Mouse (Mus musculus) neutrophil, adult 65 days (primary cell): ENCODE data around the gene Clpsl2. TPM values are rescaled to one million over a fixed set of nuclear protein-coding genes. Genes with fewer than 3 reads are reported as not detected.

ENCODE experiments used
- total RNA-seq: library from RNA; stranded (reverse); gene quantifications from 2 replicates; pipeline ENCODE4 v1.2.4, GENCODE M21; 2023

Clpsl2 gene
- total RNA-seq, result not detected in 2 replicates

GRCm38 (mm10) chr17:28549111-28549510, at the start of gene Clpsl2:
Clpsl2 (plus strand) TSS chr17:28549411.

GRCm38 (mm10) chr17:28517441-28517955, 31.7 kb upstream of the Clpsl2 start, which contains the start of gene Fkbp5:
Fkbp5 (minus strand) TSS chr17:28517527.

GRCm38 (mm10) chr17:28530506-28530905, 18.7 kb upstream of the Clpsl2 start, which contains the start of gene Armc12:
Armc12 (plus strand) TSS chr17:28530806.

DNA sequence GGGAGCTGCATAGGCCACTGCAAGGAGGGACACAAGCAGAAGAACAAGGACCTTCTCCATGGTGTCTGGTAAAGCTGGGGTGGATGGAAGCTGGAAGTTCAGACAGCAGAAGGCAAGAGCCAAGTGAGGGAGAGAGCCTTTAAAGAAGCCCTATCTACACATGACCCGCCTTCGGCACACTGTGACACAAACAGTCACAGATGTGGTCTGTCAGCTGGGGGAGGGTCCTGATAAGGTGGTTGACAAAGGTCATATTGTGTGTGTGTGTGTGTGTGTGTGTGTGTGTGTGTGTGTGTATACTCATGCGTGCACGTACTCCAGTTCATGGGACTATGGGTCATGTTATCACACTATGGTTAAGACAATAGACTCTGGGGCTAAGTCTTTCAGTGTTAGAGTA, 11.4 kb downstream of the Clpsl2 start, which contains the start of gene Clps:
Gene Clps (minus strand): TSS at position 169 of the 400 bp plus-strand sequence.

DNA sequence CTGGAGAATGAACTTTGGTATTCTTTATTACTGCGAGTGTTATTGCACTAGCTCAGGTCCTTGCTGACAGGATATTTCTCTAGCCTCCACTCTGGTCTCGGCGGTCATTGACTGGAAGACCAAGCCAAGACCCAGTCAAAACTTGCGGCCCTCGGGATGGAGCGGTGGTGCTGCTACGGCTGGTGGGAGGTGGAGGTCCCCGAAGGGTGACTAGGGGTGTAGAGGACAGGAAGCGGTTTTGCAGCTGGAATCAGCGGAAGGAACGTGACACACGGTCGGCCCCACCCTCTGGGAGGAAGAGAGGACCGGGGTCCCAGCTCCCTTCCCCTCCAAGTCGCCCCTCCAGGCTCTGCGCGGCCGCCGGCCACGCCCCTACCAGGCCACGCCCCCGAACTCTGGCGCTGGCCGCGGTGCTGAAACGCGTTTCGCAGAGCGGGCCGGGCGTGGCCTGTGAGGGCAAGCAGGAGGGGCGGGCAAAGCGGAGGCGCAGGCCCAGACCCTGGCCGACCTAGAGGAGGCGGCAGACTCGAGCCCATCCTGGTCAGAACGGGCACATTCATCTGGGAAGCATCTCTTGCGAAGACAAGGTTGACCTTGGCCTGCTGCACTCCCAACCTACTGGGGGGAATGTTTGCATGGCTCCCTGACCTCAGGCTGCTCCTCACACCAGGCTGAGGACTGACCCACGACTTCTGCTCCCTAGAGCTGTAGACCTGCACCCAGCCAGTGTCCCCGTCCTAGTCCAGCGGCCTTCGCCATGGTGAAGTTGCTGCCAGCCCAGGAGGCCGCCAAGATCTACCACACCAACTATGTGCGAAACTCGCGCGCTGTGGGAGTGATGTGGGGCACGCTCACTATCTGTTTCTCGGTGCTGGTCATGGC, 26.3 kb downstream of the Clpsl2 start, which contains the start of gene Lhfpl5:
Gene Lhfpl5 (plus strand): TSS at position 398 of the 882 bp plus-strand sequence.

Other genes starting within 250 kb of the Clpsl2 start
- gene Fance, start 235.9 kb upstream of the Clpsl2 start, total RNA-seq, result 9.5 and 15.9 TPM in 2 replicates
- gene Rpl10a, start 220.9 kb upstream of the Clpsl2 start, total RNA-seq, result 364 and 392 TPM in 2 replicates
- gene Tead3, start 198.6 kb upstream of the Clpsl2 start, total RNA-seq, result 0.54 TPM in 1 of 2 replicates, not detected in the other
- not detected in 2 replicates for gene Tulp1, start 184.2 kb upstream of the Clpsl2 start, total RNA-seq
- gene Fkbp5, start 31.9 kb upstream of the Clpsl2 start, total RNA-seq, result 34.3 and 41.9 TPM in 2 replicates
- 2.4 and 2.6 TPM in 2 replicates for gene Armc12, start 18.6 kb upstream of the Clpsl2 start, total RNA-seq
- gene Clps, start 11.4 kb downstream of the Clpsl2 start, total RNA-seq, result not detected in 2 replicates
- gene Lhfpl5, start 26.2 kb downstream of the Clpsl2 start, total RNA-seq, result not detected in 2 replicates
- 45.7 and 51.2 TPM in 2 replicates for gene Srpk1, start 73.3 kb downstream of the Clpsl2 start, total RNA-seq
- 1.9 and 5.3 TPM in 2 replicates for gene Slc26a8, start 140.8 kb downstream of the Clpsl2 start, total RNA-seq
- gene Mapk14, start 141.9 kb downstream of the Clpsl2 start, total RNA-seq, result 209 and 318 TPM in 2 replicates
- gene AC170998.1, start 176.7 kb downstream of the Clpsl2 start, total RNA-seq, result 9.2 and 11.5 TPM in 2 replicates
- 190 and 258 TPM in 2 replicates for gene Mapk13, start 219.9 kb downstream of the Clpsl2 start, total RNA-seq